Mouse (Mus musculus): ENCODE measurements around the gene Adam19.

- TF ChIP-seq POLR2A (IDR thresholded peaks at IDR 0.05; ENCODE audit: low read depth, low read length), result no peak
- TF ChIP-seq PAX5 (IDR thresholded peaks at IDR 0.05; ENCODE audit: low read length), result no peak
- TF ChIP-seq MAFK (IDR thresholded peaks at IDR 0.05; ENCODE audit: insufficient replicate concordance, low read length), result no peak
- TF ChIP-seq RAD21 (IDR thresholded peaks at IDR 0.05; ENCODE audit: low read depth, low read length), result no peak
- no peak for TF ChIP-seq MAX (IDR thresholded peaks at IDR 0.05; ENCODE audit: low read length)
Measured at GRCm38 (mm10) chr11:46073061-46073849, 17.5 kb downstream of the Adam19 start.
